Comparison of ENCODE assay signal across 33 mouse cellular contexts in the genomic region with DNA sequence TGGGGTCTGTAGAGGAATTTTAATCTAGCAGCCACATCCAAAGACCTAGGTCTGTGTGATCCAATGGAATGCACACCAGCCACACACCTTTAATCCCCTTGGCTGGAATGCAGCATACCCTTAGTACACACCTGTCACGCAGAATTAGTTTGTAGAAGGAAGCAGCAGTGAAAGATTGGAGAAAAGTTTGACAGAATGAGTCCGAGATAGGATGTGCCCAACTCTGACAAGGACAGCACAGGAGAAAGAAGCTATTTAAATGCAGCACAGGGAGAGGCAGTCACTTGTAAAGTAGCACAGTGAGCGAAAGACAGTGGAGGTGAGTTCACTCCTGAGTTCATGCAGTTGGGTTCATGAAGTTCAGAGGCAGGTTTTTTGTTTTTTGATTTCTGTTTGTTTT.
"Had no signal": no experiment of that assay in that cellular context is flagged by ENCODE, and none has a peak within 500 bp of the region (broad histone marks: within the 10 kb centered on the region; RNA-seq: fewer than 3 reads in every experiment).

No protein-coding gene starts in this region.

- H3K27ac ChIP-seq: heart, embryonic 13.5 days; heart, embryonic 15.5 days; hindbrain, embryonic 10.5 days; hindbrain, embryonic 12.5 days; hindbrain, embryonic 13.5 days; hindbrain, embryonic 14.5 days; hindbrain, embryonic 15.5 days; hindbrain, postnatal 0 days; intestine, embryonic 15.5 days; kidney, postnatal 0 days; layer of hippocampus, adult 2 months; left cerebral cortex, adult 2 months had no signal

- H3K4me3 ChIP-seq: heart, embryonic 12.5 days; heart, embryonic 13.5 days; heart, embryonic 15.5 days; hindbrain, embryonic 10.5 days; hindbrain, embryonic 12.5 days; hindbrain, embryonic 13.5 days; hindbrain, embryonic 15.5 days; intestine, embryonic 15.5 days; layer of hippocampus, adult 2 months; left cerebral cortex, adult 2 months had no signal

- ATAC-seq: hindbrain, embryonic 16.5 days; hindbrain, postnatal 0 days; inflammation-experienced regulatory T-cells, adult 6 months; intestine, embryonic 15.5 days; intestine, embryonic 16.5 days; intestine, postnatal 0 days had no signal

- H3K9ac ChIP-seq: heart, embryonic 12.5 days; heart, embryonic 13.5 days; heart, embryonic 15.5 days; hindbrain, embryonic 12.5 days; hindbrain, embryonic 13.5 days; hindbrain, embryonic 14.5 days; hindbrain, embryonic 15.5 days; intestine, embryonic 15.5 days had no signal

- DNase-seq: heart, postnatal 10 days; heart, postnatal 14 days; heart, postnatal 36 days; heart, postnatal 4 days; kidney, adult 11 months; kidney, adult 18-20 months; kidney, adult 8-10 months; kidney, adult 9 months; kidney, postnatal 10 days; kidney, postnatal 14 days; kidney, postnatal 25 days; kidney, postnatal 36 days; kidney, postnatal 4 days; layer of hippocampus, adult 9-11 months; layer of hippocampus, postnatal 36 days had no signal

- H3K27me3 ChIP-seq: heart, embryonic 12.5 days; heart, embryonic 13.5 days; heart, embryonic 15.5 days; hindbrain, embryonic 12.5 days; hindbrain, embryonic 13.5 days; hindbrain, embryonic 15.5 days; intestine, embryonic 15.5 days had no signal

- H3K36me3 ChIP-seq: hindbrain, embryonic 15.5 days had no signal

- H3K4me2 ChIP-seq: heart, embryonic 11.5 days; heart, embryonic 12.5 days; heart, embryonic 13.5 days; heart, embryonic 15.5 days; hindbrain, embryonic 12.5 days; hindbrain, embryonic 13.5 days; hindbrain, embryonic 14.5 days; hindbrain, embryonic 15.5 days; intestine, embryonic 15.5 days had no signal

- H3K9me3 ChIP-seq: heart, embryonic 12.5 days; heart, embryonic 15.5 days; hindbrain, embryonic 12.5 days; hindbrain, embryonic 15.5 days; intestine, embryonic 15.5 days had no signal
